Mouse (Mus musculus) embryo, embryonic 9.5 days (tissue): ENCODE results near the gene Tns3.

ENCODE experiments used
- DNase-seq: peaks from one replicate; pipeline ENCODE4 v3.0.0-alpha.2; 2017; ENCODE audit errors: extremely low spot score

The Tns3 gene

DNA sequence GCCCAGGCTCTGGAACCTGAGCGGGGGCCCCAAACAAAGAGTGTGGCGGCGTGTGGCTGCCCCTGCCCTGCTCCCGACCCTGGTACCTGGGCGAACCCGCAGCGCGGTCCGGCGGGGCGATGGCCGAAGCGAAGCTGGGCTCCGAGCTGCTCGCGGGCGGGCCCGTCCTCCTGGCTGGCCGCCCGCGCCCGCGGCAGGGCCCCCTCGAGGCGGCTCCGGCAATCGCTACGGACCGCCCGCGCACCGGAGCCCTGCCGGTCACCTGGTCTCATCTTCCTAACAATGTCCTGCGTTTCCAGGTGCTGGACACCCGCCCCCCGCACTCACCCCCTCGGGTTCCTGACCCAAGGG, at the start of gene Tns3:
TSS of gene Tns3 (minus strand) at position 143 of the 351 bp plus-strand sequence.
- DNase-seq: peak; percentile 74

DNA sequence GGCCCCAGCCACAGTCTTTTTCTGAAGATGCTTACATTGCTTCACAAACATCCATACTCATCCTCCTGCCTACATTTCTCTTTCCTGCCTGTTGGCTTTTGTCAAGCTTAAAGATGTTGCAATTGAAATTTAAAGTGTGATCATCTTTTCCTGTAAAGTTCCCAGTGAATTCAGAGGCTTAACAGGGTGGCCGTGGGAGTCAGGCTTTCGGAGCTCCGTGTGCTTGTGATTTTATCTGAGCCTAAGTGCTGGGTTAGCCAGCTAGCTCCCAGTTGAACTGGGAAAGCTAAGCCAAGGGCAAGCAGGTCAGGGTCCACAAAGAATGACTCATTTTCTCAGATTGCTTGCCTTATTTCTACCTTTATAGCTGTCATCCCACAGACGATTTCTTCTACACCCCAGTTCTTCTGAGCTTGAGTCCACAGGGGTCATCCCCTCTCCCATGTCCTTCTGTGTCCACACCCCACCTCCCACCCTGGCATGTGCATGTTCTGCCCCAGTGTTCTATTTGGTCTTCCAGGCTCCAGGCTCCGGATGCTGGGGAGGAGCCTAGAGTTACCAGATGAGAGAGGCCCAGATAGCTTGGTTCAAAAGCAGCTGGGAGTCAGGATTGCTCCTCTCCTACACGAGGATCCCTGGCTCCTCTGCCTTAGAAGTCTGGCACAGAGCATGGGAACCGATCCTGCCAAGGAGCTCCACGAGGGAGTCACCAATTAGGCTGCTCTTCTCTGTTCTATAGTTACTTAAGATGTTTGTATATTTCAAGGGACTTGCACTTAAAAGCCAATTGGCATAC, 42.1 kb upstream of the Tns3 start:
- DNase-seq: no peak

DNA sequence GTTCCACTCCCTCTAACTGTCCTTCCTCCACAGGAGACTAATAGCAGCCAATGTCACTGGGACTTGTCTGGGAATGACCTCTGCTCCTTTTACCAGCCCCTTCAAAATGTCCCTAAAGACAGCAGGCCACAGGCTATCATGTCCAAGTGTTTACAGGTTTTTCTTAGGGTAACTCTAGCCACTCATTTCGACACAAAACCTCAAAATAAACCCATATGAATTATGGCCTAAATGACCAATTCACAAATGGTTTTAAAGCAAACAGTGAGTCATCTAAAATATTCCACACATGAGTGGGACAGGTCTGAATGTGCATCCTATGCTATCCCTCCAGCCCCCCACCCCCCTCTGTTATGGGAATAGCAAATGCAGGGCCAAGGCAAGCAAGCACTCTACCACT, 40.8 kb upstream of the Tns3 start:
- no peak for DNase-seq

DNA sequence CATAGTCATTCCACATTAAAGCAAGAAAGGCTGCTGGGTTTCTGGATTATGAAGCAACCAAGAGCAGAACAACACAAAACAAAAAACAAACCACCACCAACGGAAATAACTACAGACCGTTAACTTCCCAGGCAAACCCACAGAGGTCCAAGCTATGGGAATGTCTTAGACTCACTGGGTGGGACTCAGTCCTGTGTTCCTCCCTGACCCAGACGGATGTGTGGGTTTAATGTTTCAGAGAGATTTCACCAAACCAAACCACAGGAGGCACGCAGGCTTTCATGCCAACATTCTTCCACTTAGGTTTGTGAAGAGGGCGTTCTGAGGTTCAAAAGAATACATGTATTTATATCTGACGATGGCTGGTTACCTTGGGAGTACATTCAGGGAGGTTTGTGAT, 39.5 kb upstream of the Tns3 start:
- DNase-seq: no peak

DNA sequence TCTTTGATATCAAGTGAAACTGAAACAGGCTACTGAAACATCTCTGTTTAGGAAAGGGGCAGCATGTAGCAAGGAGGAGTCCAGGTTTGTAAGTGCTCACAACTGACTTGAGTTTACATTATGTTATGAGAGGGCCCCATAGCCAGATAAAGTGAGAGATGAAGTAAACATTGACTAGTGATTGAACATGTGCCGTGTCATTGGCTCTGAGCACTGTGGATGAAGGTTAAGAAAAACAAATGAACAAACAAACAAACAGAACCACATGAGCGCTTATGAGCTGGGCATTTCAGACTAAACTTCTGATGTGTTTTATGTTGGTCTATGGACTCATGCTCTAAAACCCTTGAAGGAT, 38.2 kb upstream of the Tns3 start:
- no peak for DNase-seq

DNA sequence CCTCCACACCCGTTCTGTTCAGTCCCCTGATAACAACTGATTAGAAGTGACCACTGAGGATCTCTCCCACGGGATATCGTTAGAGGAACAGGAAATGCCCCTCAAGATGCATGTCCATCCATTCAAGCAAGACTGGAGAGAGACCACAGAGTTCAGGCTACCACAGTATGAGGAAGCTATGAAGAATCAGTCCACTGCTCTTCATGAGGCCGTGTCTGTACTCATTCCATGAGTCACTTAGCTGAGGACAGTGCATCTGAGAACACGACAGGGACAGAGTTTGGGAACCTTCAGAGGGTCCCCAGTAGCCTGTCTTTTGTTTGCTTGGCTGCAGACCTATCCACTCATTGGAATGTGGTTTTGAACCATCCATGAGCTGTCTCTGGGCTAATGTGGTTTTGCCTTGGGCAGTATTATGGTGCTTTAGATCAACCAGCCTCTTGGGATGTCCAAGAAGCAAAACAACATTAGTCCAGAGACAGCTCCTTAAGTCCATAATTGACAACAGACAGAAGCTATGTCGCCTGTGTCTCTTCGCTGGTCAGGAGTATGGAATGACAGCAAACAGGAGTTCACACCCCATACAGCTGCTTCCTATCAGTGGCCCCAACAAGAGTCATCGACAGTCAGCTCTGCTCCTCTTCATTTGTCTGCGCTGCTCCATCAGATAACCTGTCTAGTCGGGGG, 37.7 kb upstream of the Tns3 start:
- no peak for DNase-seq

DNA sequence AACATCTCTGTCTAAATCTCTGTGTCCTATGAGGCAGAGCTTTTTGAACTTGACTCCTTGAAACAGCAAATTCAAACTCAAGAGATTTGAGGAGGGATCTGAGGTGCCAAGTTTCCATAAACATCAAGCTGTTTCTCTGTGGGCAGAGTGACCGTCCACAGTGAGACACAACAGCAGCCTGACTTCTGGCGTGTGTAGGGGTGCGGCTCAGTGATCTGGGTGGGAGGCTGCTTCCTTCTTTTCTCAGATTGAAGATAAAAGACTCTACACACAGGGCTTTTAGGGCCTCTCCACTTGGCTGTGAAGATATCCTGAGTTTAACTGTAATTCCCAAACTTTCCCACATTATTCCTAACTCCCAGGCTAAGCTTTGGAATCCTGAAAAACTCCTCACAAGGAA, 37.1 kb upstream of the Tns3 start:
- DNase-seq: no peak

DNA sequence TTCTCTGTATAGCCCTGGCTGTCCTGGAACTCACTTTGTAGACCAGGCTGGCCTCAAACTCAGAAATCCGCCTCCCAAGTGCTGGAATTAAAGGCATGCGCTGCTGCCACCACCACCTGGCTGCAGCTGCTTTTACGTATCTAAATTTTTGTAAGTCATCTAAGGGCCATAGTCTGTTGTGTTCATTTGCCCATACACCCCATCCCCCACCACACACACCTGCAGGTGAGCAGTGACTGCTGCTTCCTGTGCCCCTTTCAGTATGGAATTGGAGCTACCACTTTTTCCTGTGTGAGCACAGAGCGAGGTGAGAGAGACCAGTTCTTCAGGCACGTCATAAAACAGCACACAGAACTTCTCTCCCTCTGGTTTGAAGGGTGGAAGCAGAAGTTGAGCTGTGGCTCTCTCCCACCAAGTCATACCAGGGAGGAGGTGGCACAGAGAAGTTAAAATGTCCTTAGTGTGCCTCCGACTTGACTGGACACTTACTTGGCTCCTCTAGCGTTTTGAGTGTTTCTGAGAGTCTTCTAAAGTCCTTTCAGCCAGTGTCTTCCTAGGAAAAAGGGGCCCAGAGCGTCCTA, 36.4 kb upstream of the Tns3 start:
- no peak for DNase-seq

DNA sequence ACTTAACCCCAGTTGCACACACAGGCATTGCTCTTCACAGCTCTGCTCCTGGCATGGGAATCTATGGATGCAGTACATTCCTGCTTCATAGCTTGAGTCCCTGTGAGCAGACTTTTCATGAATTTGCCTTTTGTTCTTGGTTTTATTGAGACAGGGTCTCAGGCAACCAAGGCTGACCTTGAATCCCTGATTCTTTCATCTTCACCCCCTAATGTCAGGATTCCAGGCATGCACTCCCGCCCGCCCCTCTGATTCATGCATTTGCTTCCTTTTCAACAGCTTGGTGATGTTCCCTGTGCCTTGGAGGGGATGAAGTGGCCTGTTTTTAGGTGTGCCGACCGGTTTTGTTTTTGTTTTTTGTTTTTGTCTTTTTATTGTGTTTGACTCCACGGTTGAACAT, 35.4 kb upstream of the Tns3 start:
- DNase-seq: no peak

DNA sequence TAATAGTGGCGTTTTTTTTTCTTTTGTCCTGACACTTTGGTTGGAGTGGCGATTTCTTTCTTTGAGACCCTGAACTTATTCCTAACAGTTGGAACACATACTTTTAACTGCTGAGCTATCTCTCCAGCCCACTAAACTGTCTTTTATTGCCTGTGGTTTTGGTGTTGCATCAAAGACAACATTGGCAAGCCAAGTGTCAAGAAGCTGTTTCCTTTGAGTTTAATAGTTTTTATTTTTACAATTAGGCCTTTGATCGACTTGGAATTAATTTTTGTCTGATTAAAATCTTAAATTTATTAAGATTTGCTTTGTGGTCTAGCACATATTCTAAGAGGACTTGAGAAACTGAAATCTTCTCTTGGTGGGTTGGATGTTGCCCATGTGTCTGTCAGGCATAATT, 33.3 kb upstream of the Tns3 start:
- no peak for DNase-seq

DNA sequence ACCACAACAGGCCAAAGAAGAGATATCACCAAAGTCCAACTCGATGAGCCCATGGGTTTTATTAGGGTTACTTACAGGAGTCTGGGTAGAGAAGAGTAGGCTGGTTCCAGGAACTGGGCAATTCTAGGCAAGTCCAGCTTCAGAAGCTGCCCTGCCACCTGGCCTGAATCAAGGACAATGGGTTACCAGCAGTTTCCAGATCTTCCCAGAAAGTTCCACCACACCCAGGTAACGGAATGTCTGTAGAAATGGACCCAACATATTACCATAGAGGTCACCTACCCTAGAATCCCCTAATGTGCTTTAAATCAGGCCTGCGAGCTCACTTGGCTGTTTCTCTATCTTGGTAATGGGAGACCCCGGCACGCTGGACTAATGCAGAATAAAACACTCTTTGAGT, 29.8 kb upstream of the Tns3 start:
- DNase-seq: no peak

DNA sequence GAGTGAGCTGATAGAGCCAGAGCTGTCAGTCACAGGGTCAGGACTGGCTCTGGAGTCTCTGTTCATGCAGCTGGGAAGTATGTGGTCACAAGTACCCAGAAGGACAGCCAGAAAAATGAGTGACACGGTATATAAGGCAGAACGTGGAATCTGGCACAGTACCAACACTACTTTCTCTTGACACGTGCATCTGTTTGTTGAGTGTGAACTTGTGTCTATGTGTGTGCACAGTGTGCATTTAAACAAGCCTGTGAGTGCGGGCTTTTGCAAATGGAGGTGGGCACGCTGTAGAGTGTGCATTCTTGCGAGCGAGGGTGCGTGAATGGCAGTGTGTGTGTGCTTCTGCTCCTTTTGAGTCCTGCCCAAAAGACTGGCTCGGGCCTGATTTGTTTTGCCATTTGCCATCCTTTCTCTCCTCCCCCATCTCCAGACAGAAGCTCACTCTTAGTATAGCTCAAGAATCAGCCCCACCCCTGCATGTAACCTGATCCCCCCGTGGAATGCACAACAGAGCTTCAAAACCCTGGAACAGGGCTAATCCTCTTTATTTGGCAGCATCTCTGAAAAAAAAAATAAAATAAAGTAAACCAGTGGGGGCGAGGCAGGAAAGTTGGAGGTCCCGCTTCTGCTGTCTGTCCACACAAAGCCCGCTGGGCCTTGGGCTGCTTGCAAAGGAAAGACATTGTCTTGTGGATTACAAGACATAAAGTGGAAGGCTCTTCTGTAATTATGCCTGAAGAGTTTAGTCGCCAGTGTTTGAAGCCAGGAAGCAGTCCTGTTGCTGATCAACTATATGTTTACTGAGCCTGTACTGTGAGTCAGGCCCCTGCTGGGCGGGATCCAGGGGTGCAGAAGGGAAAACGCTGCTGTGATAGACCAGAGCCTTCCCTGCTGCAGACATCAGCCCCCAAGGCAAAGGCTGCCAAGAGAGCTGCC, 28.5 kb upstream of the Tns3 start:
- DNase-seq: peak; percentile 82

DNA sequence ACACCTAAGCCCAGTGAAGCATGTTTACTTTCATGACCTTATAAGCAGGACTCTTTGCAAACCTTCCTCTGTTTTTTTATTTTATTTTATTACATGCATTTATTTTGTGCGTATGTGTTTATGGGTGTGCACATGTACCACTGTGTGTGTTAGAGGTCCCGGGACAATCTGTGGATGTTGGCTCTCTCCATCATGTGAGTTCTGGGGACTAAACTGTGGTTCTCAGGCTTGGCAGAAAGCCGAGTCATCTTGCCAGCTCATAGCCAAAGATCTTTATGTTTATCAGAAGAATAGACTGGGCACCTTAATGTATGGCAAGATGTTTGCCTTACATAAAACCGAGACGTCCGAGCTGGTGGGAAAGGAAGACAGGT, 27.8 kb upstream of the Tns3 start:
- DNase-seq: no peak

DNA sequence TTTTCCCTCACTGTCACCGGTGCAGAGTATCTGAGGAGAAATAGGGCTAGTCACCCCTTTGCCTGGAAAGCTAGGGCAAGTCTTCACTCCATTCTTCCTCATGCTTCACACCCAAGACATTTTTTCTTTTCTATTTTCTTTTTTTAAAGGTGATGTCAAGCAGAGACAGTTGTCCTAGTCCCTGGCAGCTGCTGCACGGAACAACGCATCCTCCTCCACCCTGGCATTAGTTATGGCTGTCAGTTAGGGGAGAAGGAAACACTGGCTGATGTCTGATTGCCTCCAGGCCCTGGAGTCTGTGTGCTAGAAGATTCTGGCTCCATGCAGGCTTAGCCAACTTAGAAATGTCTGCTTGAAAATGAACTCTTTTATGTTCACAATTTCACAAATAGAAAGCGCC, 27.3 kb upstream of the Tns3 start:
- no peak for DNase-seq

DNA sequence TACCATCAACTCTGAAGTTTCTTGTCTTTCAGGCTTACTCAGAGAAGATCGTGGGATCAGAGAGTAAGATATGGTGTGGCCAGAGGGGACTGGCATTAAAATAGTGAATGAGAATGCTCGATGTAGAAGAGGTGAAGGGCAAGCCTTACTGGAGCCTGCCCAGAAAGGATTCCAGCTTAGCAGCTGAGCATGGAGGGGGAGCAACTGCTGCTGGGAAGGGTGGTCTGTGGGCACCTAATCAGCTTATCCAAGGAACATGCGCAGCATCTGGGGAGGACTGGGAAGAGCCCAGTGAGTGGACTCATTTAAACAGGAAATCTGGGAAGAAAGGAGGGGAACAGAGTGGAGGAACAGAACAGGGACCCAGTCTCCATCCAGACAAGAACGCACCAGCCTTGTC, 26.3 kb upstream of the Tns3 start:
- no peak for DNase-seq

DNA sequence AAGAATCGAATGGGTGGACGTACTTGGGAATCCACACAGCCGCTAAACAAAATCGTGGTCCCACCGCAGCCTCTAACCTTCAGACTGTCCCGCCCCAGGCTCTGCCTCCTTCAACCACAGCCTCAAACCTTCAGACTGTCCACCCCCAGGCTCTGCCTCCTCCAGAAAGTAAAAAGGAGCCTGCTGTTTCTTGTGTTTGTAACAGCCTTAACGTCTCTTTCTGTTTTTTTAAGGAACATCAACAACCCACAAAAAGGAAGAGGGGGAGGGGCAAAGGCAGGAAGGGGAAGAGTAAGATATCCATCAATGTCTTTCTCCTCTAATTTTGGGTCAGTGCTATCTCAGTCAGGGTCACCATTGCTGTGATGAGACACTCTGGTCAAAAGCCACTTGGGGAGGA, 25.2 kb upstream of the Tns3 start:
- no peak for DNase-seq

DNA sequence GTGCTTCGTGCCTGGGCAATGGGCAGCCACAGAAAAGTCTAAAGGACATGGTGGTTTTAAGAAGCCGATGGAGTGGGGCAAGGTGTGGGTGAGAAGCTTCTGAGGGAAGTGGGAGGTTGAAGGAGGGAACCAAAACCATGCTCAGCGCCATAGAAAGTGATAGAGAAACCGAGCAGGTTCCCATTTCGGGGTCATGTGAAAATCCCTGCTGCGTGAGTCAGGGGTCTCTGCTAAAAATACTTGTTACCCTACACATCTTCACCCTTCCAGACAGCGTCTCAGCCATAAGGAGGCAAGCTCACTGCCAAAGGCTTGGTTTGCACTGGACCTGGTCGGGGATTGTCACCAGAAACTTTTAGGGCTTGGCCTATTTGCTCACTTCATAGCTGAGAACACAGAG, 24.6 kb upstream of the Tns3 start:
- no peak for DNase-seq

DNA sequence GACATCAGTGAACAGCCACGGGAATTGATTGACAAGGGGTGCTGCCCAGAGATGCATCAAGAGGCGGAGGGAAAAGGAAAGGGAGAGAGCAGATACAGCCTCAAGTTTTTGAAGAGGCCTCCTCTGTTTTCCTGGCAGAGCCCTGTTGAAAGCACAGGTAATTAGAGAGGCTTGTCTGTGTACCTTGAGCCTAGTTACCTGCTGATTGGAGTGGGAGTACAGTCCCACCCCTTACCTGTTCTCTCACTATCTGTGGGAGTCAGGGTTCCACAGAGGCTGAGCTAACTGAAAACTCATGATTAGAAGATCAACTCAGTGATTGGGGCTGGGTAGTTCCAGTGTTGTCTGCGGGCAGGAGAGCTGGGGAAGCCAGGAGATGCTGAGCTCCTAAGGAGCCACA, 22.2 kb upstream of the Tns3 start:
- no peak for DNase-seq

DNA sequence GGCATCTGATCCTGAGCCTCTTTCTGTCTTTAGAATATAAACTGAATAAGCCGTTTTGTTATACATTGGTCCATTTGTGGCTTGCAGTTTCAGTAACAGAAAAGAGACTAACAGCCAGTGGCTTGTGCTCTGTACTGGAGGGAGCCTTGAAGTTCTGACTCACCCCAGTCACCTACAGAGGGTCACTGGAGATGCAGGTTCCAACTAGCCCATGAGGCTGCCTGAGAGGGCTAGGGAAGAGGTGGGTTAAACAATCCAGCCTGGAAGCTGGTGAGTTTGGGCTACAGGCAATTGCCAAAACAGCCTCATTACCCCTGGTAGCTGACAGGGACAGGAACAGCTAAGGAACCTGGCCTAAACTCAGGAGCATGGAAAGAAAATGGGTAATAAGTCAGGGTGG, 21.7 kb upstream of the Tns3 start:
- DNase-seq: no peak

DNA sequence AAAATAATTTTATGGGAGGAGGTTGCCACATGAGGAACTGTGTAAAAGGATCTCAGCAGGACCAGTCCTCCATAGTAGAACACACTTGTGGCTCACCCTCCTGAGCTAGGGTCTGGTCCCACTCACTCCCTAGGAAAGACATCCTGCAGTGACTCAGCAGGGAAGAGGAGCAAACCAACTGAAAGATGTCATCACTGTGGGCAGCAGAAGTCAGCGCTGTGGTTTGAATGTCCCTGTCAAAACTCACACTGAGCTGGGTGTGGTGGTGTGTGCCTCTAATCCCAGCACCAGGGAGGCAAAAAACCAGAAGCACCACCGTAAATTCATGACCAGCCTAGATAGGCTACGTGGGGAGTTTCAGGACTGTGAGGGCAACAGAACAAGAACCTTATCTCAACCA, 20.9 kb upstream of the Tns3 start:
- DNase-seq: no peak

DNA sequence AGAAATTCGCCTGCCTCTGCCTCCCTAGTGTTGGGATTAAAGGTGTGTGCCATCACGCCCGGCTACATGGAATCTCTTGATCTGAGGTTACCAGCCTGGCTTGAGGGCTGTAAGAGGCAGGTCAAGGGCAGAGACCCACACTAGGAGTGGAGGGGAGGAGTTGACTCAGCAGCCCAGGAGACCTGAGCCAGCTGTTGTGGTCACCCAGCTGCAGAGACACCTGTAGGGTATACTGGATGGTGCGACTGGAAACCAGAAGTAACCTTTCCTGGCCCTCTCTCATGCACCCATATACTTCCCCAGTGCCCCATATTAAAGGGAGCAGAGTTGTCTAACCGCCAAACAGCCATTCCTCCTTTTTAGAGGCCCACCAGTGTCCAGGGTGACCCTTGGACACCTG, 19.9 kb upstream of the Tns3 start:
- no peak for DNase-seq

DNA sequence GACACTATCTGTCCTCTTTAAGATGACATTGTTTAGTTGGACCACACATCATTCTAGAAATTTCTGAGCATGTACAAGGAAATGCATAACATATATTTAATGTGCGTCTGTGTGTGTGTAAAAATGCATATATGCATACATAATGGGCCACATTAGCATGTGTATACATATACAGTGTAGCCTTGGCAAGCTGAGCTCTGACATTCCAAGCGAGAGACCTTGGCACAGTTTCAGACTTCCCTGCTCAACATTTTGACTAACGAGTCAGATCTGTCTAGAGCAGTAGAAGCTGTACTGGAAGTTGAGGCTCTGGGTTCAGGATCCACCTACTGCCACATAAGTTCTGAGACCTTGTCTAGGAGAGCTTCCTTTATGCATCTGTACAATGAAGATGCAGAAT, 17.0 kb upstream of the Tns3 start:
- DNase-seq: no peak
